Mouse (Mus musculus) cerebellum, adult 11 months (tissue): ENCODE results near the gene Mypn.

ENCODE experiments used
- DNase-seq: peaks from one replicate; pipeline ENCODE4 v3.0.0; 2022

Mypn gene

DNA sequence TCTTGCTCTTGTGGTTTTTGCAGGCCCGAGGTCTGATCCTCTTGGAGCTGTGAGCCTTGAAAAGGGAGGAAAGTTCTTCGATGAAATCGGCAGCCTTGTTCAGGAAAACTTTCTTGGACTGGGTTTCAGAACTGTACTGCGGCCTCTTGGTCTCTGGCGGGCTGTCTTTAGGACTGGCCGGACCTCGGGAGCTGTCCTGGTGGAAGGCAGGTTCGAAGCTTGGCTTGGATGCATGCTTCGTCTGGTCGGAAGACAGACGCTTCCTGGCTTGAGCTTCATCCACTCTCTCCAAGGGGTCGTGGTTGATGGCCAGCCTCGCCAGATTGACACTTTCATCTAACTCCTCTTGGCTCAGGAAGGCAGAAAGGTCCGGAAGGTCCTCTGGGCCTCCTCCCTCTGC is 11.0 kb downstream of the Mypn start:
- DNase-seq: no peak

GRCm38 (mm10) chr10:63192276-63192675 is 11.5 kb downstream of the Mypn start:
- DNase-seq: no peak

DNA sequence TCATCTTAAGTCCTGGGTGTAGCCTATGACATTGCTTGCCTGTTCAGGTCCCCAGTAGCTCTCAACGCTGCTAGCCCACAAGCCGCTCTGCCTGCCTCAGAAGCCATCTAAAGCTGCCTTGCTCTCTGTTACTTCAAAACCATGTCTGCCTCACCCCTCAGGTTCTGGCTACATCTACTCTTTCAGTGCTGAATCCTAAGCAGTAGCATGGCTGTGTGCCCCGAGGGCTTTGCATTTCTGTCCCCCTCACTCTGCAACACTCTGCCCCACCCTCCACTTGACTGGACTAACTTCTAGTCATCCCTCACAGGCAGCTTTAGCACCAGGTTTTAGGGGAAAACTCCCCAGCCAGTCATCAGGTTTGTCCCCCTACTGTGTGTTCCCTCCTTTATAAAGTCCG is 19.3 kb downstream of the Mypn start:
- no peak for DNase-seq

- DNase-seq: no peak
These were observed 21.5 kb downstream of the Mypn start for GRCm38 (mm10) chr10:63182177-63182768.

- DNase-seq: no peak
These were observed 22.6 kb downstream of the Mypn start for GRCm38 (mm10) chr10:63181166-63181565.

- DNase-seq: no peak
These were observed 24.2 kb downstream of the Mypn start for GRCm38 (mm10) chr10:63179524-63179923.

DNA sequence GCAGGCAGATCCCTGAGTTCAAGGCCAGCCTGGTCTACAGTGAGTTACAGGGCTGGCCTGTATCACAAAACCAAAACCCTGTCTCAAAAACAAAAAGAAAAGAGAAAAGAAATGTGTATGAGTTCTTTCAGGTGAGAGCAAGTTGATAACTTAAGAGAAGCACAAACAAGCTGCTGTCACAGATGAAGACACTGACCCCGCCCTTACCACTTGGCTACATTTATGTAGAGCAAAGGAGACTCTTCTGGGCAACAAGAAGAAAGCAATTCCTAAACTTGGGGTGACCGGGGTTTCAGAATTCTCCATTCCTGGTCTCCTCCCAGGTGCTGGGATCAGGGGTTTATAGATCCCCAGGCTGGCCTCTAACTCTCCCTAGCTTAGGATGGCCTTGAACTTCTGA is 25.4 kb downstream of the Mypn start:
- no peak for DNase-seq

- no peak for DNase-seq
These were observed 26.2 kb downstream of the Mypn start for GRCm38 (mm10) chr10:63177286-63178140.

- no peak for DNase-seq
These were observed 27.3 kb downstream of the Mypn start for GRCm38 (mm10) chr10:63176471-63176931.

GRCm38 (mm10) chr10:63172089-63172488 is 31.7 kb downstream of the Mypn start:
- no peak for DNase-seq

- no peak for DNase-seq
These were observed 34.2 kb downstream of the Mypn start for GRCm38 (mm10) chr10:63169503-63169902.

DNA sequence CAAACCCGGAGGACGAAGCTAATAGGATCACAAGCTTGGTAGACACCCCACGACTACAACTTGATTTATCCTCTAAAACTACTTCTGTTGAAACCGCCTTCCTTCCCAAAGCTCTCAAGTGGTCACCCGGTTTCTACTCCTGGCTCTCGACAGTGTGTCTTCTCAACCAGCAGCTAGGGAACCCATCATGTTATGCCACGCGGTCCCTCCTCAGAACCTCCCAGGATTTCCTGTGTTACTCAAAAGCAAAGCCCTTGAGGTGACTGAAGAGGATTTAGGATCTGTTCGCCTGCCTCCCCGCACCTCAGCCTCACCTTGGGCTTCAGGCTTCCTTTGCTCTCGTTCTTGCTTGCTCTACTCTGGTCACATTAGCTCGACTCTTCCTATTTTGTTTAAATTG is 35.6 kb downstream of the Mypn start:
- no peak for DNase-seq

DNA sequence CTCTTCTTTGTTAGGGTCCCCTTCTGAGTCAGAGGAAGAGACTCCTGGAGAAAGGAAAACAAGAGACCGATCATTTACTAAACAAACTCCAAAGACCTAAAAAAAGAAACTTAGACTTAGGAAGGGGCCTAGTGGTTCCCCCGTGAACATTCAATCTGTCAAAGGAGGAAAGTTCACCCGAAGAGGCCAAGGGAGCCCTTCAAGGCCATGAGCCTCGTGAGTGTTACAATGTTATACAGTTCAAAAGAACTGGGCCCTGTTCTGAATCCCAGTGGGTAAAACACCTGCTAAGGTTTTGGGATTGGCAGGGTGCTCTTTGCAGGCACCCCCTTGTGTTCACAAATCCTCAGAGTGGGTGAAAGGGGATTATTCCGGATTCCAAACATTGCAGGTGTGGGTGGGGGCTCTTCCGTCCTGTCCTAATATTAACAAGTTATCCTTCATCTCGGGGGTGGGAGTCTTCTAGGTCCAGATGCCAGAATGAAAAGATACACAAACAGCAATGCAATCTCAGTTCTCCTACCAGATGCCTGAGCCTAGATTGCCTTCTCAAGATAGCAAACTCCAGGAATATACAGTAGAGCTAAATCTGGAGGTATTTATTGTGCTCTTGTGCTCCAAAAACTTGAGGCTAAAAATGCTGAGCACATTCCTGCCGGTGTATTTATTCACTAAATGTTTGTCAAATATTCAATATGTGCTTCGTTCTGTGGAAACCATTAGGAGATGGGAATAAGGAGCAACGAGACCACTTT is 36.3 kb downstream of the Mypn start:
- no peak for DNase-seq

DNA sequence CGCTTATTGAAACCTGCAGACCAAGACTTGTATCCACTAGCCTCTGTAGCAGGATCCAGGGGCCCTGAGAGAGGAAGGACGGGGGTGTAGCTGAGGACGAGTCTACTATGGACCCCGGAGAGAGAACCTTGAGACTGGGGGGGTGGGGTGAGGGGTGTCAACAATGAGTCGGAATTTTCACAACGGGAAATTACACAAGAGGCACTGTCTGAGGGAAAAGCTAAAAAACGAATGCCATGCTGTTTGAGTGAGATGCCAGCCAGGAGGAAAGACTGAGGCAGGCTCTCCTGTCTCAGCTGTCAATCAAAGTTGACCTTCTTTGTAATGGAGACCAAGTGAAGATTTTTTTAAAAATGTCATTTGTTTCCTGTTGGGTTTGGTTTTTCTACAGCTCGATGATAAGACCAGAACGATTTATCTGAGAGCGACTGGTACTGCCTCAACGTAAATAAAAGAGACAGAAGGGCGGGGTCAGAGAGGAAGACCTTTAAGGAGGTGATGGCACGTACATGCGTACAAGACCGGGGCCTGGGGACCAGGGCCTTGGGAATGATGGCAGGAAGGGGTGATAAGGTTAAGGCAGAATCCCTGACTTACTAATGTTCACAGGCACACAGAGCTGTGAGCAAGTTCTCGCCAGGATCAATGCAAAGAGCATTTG is 37.9 kb downstream of the Mypn start:
- no peak for DNase-seq

GRCm38 (mm10) chr10:63161240-63161639 is 42.5 kb downstream of the Mypn start:
- DNase-seq: no peak

DNA sequence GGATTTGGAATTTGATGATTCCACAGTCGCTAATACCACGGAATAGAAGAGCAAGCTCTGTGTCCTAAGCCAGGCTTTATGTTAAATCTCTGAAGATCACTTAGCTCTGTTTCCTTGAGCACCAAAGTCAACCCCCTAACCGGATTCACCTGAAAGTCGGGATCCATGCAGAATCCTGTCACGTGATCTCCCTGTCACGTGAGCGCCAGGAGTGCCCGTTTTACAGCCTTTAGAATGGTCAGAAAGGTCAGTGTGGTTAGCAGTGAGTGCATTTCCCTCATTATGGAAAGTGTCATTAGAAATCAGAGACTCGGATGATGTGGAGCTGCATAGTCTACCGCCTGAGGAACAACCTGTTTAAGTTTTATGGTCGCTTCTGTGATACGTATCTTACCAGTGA is 43.1 kb downstream of the Mypn start:
- no peak for DNase-seq

DNA sequence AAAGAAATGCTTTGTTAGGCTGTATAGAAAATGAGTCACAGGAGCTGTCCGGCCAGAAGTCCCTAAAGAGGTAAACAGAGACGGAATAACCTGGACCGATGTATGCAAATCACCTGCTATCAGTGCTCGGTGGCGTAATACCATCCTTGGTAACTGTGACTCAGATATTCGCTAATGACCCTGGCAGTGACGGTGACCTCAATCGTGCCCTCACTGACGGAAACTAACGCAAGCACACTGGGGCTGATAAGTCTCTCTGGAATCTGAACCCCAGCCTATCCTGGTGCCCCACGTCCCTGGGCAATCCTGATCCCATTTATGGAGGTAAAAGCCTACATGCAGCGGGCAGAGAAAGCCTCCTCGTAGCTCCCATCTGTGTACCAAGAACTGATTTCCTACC is 45.6 kb downstream of the Mypn start:
- DNase-seq: no peak

- DNase-seq: no peak
These were observed 46.3 kb downstream of the Mypn start for GRCm38 (mm10) chr10:63157491-63157890.

DNA sequence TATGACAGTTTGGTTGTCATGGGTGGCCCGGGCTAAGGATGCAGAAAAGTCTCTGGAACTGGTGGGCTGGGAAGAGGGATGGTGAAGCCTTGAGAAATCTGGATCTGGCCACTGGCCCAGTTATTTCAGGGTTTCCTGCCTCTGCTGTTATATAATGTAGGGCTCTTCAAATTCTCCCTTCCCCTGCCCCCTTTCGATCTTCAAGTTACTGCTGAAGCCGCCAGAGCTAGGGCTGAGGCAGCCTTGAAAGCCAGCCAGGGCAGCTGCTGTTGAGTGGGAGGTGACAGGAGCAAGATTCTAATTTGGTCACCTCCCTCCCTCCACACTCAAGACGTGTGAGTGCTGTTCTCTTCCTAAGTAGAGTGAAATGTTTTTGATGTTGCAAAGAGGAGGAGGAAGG is 46.8 kb downstream of the Mypn start:
- DNase-seq: no peak

- no peak for DNase-seq
These were observed 47.4 kb downstream of the Mypn start for GRCm38 (mm10) chr10:63156351-63156750.

GRCm38 (mm10) chr10:63155668-63156350 is 47.9 kb downstream of the Mypn start:
- DNase-seq: no peak

GRCm38 (mm10) chr10:63154726-63155125 is 49.0 kb downstream of the Mypn start:
- DNase-seq: no peak

- no peak for DNase-seq
These were observed 49.5 kb downstream of the Mypn start for GRCm38 (mm10) chr10:63154226-63154625.
